Mouse (Mus musculus) limb, embryonic 11.5 days (tissue): ENCODE measurements around the gene Cux2. TPM values are rescaled to one million over a fixed set of nuclear protein-coding genes. Genes with fewer than 3 reads are reported as not detected.

ENCODE experiments used
- ATAC-seq: fragments of 200-750 bp; cut with Nextera tagmentation; 2 replicates; pipeline ENCODE4 v1.8.0; 2017; ENCODE audit warnings: low read depth; ENCODE audit not compliant: insufficient number of reproducible peaks, low FRiP score, low TSS enrichment
- DNase-seq: peaks from one replicate; pipeline ENCODE4 v3.0.0-alpha.2; 2015; ENCODE audit warnings: low spot score
- H3K27ac ChIP-seq: fragments of 300-500 bp; sonication (generic); replicated peaks from 2 replicates; pipeline ENCODE4 v1.5.1; 2014; ENCODE audit warnings: low read depth, mild to moderate bottlenecking, low read length
- H3K27me3 ChIP-seq: fragments of 300-500 bp; sonication (generic); 2 replicates; pipeline ENCODE4 v1.6.1; 2014; ENCODE audit warnings: mild to moderate bottlenecking, low read length, mixed read lengths; ENCODE audit not compliant: control insufficient read depth, insufficient read depth
- H3K36me3 ChIP-seq: fragments of 300-500 bp; sonication (generic); 2 replicates; pipeline ENCODE4 v1.6.1; 2014; ENCODE audit warnings: mild to moderate bottlenecking, low read length, moderate library complexity, mixed read lengths; ENCODE audit not compliant: control insufficient read depth, insufficient read depth
- H3K4me1 ChIP-seq: fragments of 300-500 bp; sonication (generic); 2 replicates; pipeline ENCODE4 v1.6.1; 2014; ENCODE audit warnings: low read length, mixed read lengths; ENCODE audit not compliant: control insufficient read depth, insufficient read depth
- H3K4me2 ChIP-seq: fragments of 300-500 bp; sonication (generic); 2 replicates; pipeline ENCODE4 v1.6.1; 2014; ENCODE audit warnings: low read depth, mild to moderate bottlenecking, moderate library complexity; ENCODE audit not compliant: severe bottlenecking
- H3K4me3 ChIP-seq: fragments of 300-500 bp; sonication (generic); 2 replicates; pipeline ENCODE4 v1.5.1; 2014; ENCODE audit warnings: low read depth, low read length
- H3K9ac ChIP-seq: fragments of 300-500 bp; sonication (generic); 2 replicates; pipeline ENCODE4 v1.6.1; 2014; ENCODE audit warnings: mild to moderate bottlenecking, low read length
- H3K9me3 ChIP-seq: fragments of 300-500 bp; sonication (generic); 2 replicates; pipeline ENCODE4 v1.6.1; 2016; ENCODE audit warnings: low read length; ENCODE audit not compliant: control insufficient read depth
- WGBS: fragments of 180-500 bp; shearing (Covaris S2); extraction: QIAGEN DNeasy Blood & Tissue Kit; methylation state at CpG from one replicate; pipeline ENCODE4 v1.1.7; 2014; 5-methylcytosine and 5-hydroxymethylcytosine counted together
- polyA plus RNA-seq: library from polyadenylated mRNA; unstranded; fragments of >200 nt; fragmentation: Nextera tagmentation; extraction: Ambion mirVana; gene quantifications from 2 replicates; pipeline ENCODE4 v1.2.1, GENCODE M21; 2014

Gene Cux2
- polyA plus RNA-seq, 1 experiment from 2014 or later: 3.7 TPM

DNA sequence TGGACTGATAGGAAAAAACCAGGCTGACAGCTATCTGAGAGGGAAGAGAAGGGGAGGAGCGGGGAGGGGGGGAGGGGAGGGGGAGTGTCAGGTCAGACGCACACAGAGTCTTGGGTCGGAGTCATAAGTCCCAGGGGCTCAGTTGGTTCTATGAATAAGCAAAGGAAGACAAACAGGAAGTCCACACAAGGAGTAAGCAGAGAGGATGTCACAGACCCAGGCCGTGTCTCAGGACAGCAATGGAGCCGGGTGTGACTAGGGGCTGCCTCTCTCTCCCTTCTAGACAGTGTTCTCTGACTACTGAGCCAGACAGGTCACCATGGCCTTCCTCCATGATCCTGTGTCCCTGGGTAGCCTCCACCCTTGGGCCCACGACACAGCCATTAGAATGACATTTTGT is 179.1 kb downstream of the Cux2 start:
- H3K4me2 ChIP-seq: no peak overlapping the region
- H3K36me3 ChIP-seq: no peaks in the 10 kb centered on the region
- no peaks in the 10 kb centered on the region for H3K4me1 ChIP-seq
- no peak for ATAC-seq
- 81% methylated on average over 6 of the region's 6 CpGs for WGBS
- no peak overlapping the region for H3K4me3 ChIP-seq
- H3K27ac ChIP-seq: no peak overlapping the region
- no peak overlapping the region for H3K9ac ChIP-seq
- no peaks in the 10 kb centered on the region for H3K27me3 ChIP-seq
- DNase-seq: no peak
- no peaks in the 10 kb centered on the region for H3K9me3 ChIP-seq

DNA sequence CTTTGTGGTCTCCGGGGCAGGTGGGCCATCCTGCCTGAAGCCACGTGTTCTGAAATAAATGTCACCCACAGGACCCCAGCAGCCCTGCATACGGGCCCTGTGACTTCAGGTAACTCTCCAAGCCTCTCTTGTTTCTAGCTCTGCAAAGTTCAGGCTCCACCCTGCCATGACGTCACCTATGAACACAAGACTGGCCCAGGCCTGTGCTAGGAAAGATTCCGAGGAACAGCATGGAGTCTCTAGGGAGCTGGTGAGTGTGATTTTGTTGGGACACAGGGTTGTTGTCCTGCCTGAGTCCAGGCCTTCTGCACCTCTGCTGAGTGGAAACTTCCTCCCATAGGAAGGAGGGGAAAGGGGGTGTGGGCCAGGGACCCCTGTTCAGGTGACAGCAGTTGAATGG is 181.9 kb downstream of the Cux2 start:
- Histone ChIP-seq H3K9me3 (no peaks in the 10 kb centered on the region), H3K36me3 (no peaks in the 10 kb centered on the region), H3K27ac (no peak overlapping the region), H3K4me1 (0 out of 2 replicates have a peak, but pooled peaks cover 2% of the 10 kb centered on the region), H3K9ac (no peak overlapping the region), H3K27me3 (no peaks in the 10 kb centered on the region), H3K4me2 (no peak overlapping the region), H3K4me3 (no peak overlapping the region)
- 68% methylated on average over 5 of the region's 5 CpGs for WGBS
- ATAC-seq (no peak), DNase-seq (no peak)

DNA sequence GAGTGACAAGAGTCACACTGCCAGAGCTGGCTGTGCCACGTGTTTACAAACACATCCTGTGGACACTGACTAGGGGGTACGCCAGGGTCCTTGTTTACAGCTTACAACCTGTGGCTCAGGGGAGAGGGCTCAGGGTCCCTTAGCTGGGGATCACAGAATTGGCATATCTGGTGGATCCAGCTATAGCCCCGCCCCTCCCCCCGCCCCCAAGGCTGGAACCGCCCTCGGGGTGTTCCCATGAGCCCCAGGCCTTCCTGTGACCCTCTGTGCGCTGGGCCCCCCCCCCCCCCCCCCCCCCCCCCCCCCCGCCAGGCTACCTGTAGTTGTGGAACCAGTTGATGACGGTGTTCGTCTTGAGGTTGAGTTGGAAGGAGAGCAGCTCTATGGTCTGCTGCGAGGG is 185.6 kb downstream of the Cux2 start:
- H3K9me3 ChIP-seq: no peaks in the 10 kb centered on the region
- ATAC-seq (no peak), DNase-seq (no peak)
- 0 out of 2 replicates have a peak, but pooled peaks cover 2% of the 10 kb centered on the region for H3K4me1 ChIP-seq
- H3K4me2 ChIP-seq: peak overlapping the region; percentile 38
- no peaks in the 10 kb centered on the region for H3K36me3 ChIP-seq
- no peak overlapping the region for H3K4me3 ChIP-seq
- H3K27me3 ChIP-seq: no peaks in the 10 kb centered on the region
- WGBS: 6% methylated on average over 3 of the region's 11 CpGs
- peak overlapping the region; percentile 43 for H3K9ac ChIP-seq
- no peak overlapping the region for H3K27ac ChIP-seq

DNA sequence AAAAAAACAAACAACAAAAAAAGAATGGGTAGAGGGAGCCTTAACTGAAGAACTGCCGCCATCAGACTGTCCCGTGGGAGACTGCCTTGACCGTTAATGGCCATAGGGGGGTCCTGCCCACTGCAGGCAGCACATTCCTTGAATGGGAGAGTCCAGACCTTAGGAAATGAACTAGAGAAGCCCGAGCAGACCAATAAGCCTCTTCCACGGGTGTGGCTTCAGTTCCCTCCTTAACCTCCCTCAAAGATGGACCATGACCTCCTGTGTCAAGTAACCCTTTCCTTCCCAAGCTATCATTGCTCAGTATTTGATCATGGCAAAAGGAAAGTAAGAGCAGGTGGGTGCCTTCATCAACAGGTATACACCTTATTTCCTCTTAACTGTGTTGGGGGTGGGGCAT is 187.9 kb downstream of the Cux2 start:
- no peak overlapping the region for H3K4me2 ChIP-seq
- no peak overlapping the region for H3K27ac ChIP-seq
- no peak for ATAC-seq
- no peaks in the 10 kb centered on the region for H3K27me3 ChIP-seq
- 0 out of 2 replicates have a peak, but pooled peaks cover 2% of the 10 kb centered on the region for H3K4me1 ChIP-seq
- H3K36me3 ChIP-seq: no peaks in the 10 kb centered on the region
- H3K9me3 ChIP-seq: no peaks in the 10 kb centered on the region
- H3K9ac ChIP-seq: no peak overlapping the region
- WGBS: 58% methylated on average over 5 of the region's 5 CpGs
- no peak for DNase-seq
- no peak overlapping the region for H3K4me3 ChIP-seq

DNA sequence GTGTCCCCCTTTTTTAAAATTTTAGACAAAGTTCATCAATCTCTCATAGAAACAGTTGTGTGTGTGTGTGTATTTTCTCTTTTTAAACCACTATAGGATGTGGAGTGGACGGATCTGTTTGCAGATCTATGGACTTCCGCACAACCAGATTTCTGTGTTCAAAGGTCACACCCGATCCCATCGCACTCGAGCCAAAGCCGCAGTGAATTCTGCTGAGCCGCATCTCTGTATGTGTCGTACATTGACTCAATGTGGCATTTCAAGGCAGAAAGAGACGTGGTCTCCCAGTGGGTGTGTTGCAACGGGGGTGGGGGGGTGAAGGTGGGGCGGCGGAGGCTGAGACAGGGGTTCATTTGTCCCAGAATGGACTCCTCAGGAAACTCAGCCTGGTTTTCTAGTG is 191.5 kb downstream of the Cux2 start:
- Histone ChIP-seq H3K27me3 (no peaks in the 10 kb centered on the region), H3K9ac (no peak overlapping the region), H3K36me3 (peaks cover 5% of the 10 kb centered on the region), H3K4me3 (no peak overlapping the region), H3K9me3 (no peaks in the 10 kb centered on the region), H3K4me1 (no peaks in the 10 kb centered on the region), H3K4me2 (no peak overlapping the region), H3K27ac (no peak overlapping the region)
- 90% methylated on average over 12 of the region's 12 CpGs for WGBS
- ATAC-seq (no peak), DNase-seq (no peak)

DNA sequence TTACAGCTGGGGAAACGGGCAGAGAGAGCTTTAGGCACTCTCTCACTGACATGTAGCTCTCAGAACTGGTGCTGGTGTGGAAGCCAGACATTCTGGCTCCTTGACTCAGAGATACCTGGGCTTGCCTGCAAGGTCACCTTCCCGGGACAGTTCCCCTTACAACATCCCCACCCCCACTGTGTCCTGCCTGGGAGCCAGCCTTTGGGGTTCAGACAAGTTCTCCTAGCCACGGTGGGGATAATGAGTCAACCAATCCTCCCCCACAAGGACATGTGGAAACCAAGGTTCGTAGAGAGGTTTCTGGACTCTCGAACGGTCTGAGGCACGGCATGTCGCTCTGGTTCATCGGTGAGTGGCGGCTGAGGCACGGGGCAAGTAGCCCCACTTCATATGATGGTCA is 193.2 kb downstream of the Cux2 start:
- no peaks in the 10 kb centered on the region for H3K4me1 ChIP-seq
- H3K4me3 ChIP-seq: no peak overlapping the region
- no peak overlapping the region for H3K4me2 ChIP-seq
- no peak overlapping the region for H3K27ac ChIP-seq
- no peaks in the 10 kb centered on the region for H3K9me3 ChIP-seq
- WGBS: 87% methylated on average over 11 of the region's 11 CpGs
- ATAC-seq (no peak), DNase-seq (no peak)
- no peak overlapping the region for H3K9ac ChIP-seq
- no peaks in the 10 kb centered on the region for H3K27me3 ChIP-seq
- peaks cover 16% of the 10 kb centered on the region for H3K36me3 ChIP-seq

DNA sequence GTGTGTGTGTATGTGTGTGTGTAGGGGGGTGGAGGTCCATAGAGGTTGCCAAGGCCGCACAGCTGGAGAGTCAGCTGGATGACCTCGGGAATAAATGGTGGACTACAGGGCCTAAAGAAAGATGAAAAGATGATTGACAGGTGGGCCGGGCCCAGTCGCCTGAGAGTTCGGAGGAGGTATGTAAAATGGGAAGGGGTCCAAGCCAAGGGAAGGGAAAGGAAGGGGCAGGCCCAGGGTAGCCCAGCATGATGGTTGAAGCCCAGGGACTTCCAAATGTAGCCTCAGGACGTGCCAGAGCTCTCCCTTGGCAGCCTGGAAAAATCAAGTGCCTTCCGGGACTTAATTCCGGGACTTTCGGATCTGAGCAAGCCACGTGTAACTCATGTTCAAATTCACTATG is 195.1 kb downstream of the Cux2 start:
- peaks cover 21% of the 10 kb centered on the region for H3K36me3 ChIP-seq
- ATAC-seq (no peak), DNase-seq (no peak)
- H3K27ac ChIP-seq: no peak overlapping the region
- no peaks in the 10 kb centered on the region for H3K9me3 ChIP-seq
- no peaks in the 10 kb centered on the region for H3K27me3 ChIP-seq
- WGBS: 89% methylated on average over 10 of the region's 10 CpGs
- no peak overlapping the region for H3K4me2 ChIP-seq
- no peak overlapping the region for H3K4me3 ChIP-seq
- no peak overlapping the region for H3K9ac ChIP-seq
- peaks cover 12% of the 10 kb centered on the region for H3K4me1 ChIP-seq

DNA sequence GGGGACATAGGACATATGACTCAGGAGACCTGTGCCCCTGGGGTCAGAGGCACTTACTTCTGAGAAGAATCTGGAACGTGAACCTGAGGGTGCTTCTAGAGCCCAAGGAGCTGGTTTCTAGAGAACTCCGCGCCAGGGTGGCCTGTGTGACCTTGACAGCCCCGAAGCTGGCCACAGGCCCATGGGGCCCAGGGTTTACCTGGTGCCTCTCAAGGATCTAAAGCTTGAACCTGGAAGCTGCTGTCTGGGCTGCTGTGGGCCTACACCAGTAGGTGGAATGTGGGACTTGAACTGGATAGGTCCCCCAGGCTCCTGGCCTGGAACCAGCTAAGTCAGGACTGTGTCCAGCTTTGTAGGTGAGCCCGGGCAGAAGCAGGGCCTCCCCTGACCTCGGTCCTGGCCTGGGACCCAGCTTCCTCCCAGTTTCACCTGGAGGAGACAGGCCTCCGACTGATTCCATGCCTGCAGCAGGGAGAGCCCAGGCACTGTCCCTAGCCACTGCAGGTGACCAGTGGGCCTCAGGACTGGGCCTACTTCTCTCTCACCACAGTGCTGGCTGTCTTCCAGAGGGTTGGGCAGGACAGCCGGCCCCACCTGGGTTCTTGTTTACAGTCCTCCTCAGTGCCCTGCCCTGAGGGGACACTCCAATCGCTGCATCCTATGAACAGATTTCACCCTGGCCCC is 196.4 kb downstream of the Cux2 start:
- ATAC-seq (no peak), DNase-seq (no peak)
- peaks cover 14% of the 10 kb centered on the region for H3K4me1 ChIP-seq
- H3K36me3 ChIP-seq: peaks cover 21% of the 10 kb centered on the region
- H3K9me3 ChIP-seq: no peaks in the 10 kb centered on the region
- H3K4me3 ChIP-seq: no peak overlapping the region
- no peaks in the 10 kb centered on the region for H3K27me3 ChIP-seq
- no peak overlapping the region for H3K27ac ChIP-seq
- 90% methylated on average over 9 of the region's 9 CpGs for WGBS
- no peak overlapping the region for H3K4me2 ChIP-seq
- H3K9ac ChIP-seq: no peak overlapping the region
